Mouse (Mus musculus) heart, adult 2 months (tissue): Measurements from ENCODE around the gene Ercc1. TPM values are rescaled to one million over a fixed set of nuclear protein-coding genes. Genes with fewer than 3 reads are reported as not detected.

Experiments used
- DNase-seq, 2 experiments: peaks; one replicate each; pipeline ENCODE4 v3.0.0; 2021
- H3K27ac ChIP-seq: fragments of 200-600 bp; 2 replicates; pipeline ENCODE4 v1.8.1; 2022
- H3K27me3 ChIP-seq: fragments of 200-500 bp; 2 replicates; pipeline ENCODE4 v1.6.1; 2012; ENCODE audit warnings: mild to moderate bottlenecking, low read length, inconsistent platforms, mixed read lengths; ENCODE audit not compliant: control insufficient read depth, insufficient read depth
- H3K36me3 ChIP-seq: fragments of 200-500 bp; 2 replicates; pipeline ENCODE4 v1.6.1; 2012; ENCODE audit warnings: low read length, inconsistent platforms; ENCODE audit not compliant: control insufficient read depth, insufficient read depth
- H3K4me1 ChIP-seq: fragments of 200-500 bp; 2 replicates; pipeline ENCODE4 v1.6.1; 2011; ENCODE audit warnings: low read length; ENCODE audit not compliant: control insufficient read depth, insufficient read depth
- H3K4me3 ChIP-seq: fragments of 200-600 bp; 2 replicates; pipeline ENCODE4 v1.8.1; 2022
- H3K79me2 ChIP-seq: fragments of 200-500 bp; replicated peaks from 2 replicates; pipeline ENCODE4 v1.6.1; 2012; ENCODE audit warnings: mild to moderate bottlenecking, inconsistent platforms, low read length, moderate library complexity, mixed read lengths; ENCODE audit not compliant: control insufficient read depth, insufficient read depth
- H3K9ac ChIP-seq: fragments of 200-500 bp; 2 replicates; pipeline ENCODE4 v1.6.1; 2012; ENCODE audit warnings: low read depth, mild to moderate bottlenecking, control low read depth, inconsistent platforms, low read length, mixed read lengths
- CTCF ChIP-seq: fragments of 200-600 bp; IDR thresholded peaks from 2 replicates; pipeline ENCODE4 v1.8.1; 2022; ENCODE audit warnings: antibody characterized with exemption, mild to moderate bottlenecking, moderate library complexity
- EP300 ChIP-seq: fragments of 200-500 bp; IDR thresholded peaks from 2 replicates; pipeline ENCODE4 v1.6.1; 2011; ENCODE audit warnings: low read depth, low read length, control low read depth; ENCODE audit not compliant: insufficient read depth
- POLR2A ChIP-seq: fragments of 200-500 bp; IDR thresholded peaks from 2 replicates; pipeline ENCODE4 v1.6.1; 2011; ENCODE audit warnings: mild to moderate bottlenecking, low read depth, low read length, control low read depth; ENCODE audit not compliant: insufficient read depth
- WGBS: fragments of 180-500 bp; shearing (Covaris S2); methylation state at CpG from one replicate; pipeline ENCODE4 v1.1.7; 2018; 5-methylcytosine and 5-hydroxymethylcytosine counted together
- intact Hi-C: fragments of 180-260 bp; cut with DNase I; formaldehyde crosslinking; loops from one replicate; pipeline ENCODE4 v1.15.1; 2025
- long read RNA-seq: library from polyadenylated mRNA; stranded (forward); transcript quantifications from one replicate; pipeline ENCODE4 v2.0.0, GENCODE M21; 2021
- polyA plus RNA-seq: library from polyadenylated mRNA; depleted of rRNA; stranded (reverse); fragments of >200 nt; gene quantifications from 2 replicates; pipeline ENCODE4 v1.2.3, GENCODE M21; 2012; rRNA removed
- total RNA-seq, 2 experiments: library from RNA; stranded (reverse); gene quantifications; 2 replicates each; pipeline ENCODE4 v1.2.3; 2021

Gene Ercc1
- total RNA-seq (10 to 100 TPM; 46.8 to 48.6 TPM), polyA plus RNA-seq (47.1 and 49.1 TPM in 2 replicates)
- long read RNA-seq, transcript Ercc1-201 (10 exons, 1,375 nt) = major isoform, 12 of 22 reads
- long read RNA-seq, partial matches to known transcripts = 7 of 22 reads
- long read RNA-seq, other reads (novel, unspliced or antisense) = 3 of 22 reads

GRCm38 (mm10) chr7:19344237-19344847 lies at the start of gene Ercc1:
TSS of gene Ercc1 (plus strand) at chr7:19344778.
- Histone ChIP-seq H3K9ac (peak within 1 kb of the TSS; percentile 78), H3K4me1 (peaks cover 12% of the 10 kb centered on the region), H3K4me3 (peak within 1 kb of the TSS; percentile 87), H3K27ac (peak within 1 kb of the TSS; percentile 92), H3K36me3 (no peaks in the 10 kb centered on the region), H3K79me2 (no peaks in the 10 kb centered on the region), H3K27me3 (no peaks in the 10 kb centered on the region)
- intact Hi-C loops = loop anchor here (2.0 to 5.0 kb wide), 2 partner anchors 16 to 117 kb away; partner anchors contain the start of gene Opa3
- 12% methylated on average over 12 of the region's 12 CpGs for WGBS
- TF ChIP-seq CTCF (no peak), EP300 (no peak), POLR2A (no peak)
- peak in 1 of 2 experiments; percentile 53 for DNase-seq

GRCm38 (mm10) chr7:19295503-19296185 lies 48.9 kb upstream of the Ercc1 start:
- intact Hi-C loops = loop anchor here (2.0 to 5.0 kb wide), 3 partner anchors 19 to 117 kb away; no protein-coding TSS in a partner anchor

DNA sequence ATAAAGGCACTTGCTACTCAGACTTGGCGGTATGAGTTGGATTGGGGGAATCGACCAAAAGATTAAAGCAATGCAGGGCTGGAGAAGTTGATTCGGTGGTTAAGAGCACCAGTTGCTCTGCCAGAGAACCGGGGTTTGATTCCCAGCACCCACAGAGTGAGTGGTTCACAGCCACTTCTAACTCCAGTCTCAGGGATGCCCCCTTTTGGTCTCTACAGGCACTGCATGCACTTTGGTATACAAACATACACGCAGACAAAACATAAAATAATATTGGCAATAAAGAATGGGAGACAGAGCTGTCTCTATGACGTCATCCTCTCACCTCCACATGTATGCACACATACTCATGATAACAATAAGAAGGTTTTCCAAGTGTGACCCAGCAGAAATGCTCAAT lies 47.5 kb upstream of the Ercc1 start:
- 85% methylated on average over 6 of the region's 6 CpGs for WGBS
- no peak for DNase-seq
- Histone ChIP-seq H3K36me3 (no peaks in the 10 kb centered on the region), H3K27ac (no peak overlapping the region), H3K9ac (no peak overlapping the region), H3K27me3 (no peaks in the 10 kb centered on the region), H3K4me1 (peaks cover 2% of the 10 kb centered on the region), H3K79me2 (0 out of 2 replicates have a peak, but pooled peaks cover 1% of the 10 kb centered on the region), H3K4me3 (no peak overlapping the region)
- no peak for TF ChIP-seq EP300
- TF ChIP-seq CTCF = peak; percentile 35
- intact Hi-C loops = loop anchor here (2.0 to 5.0 kb wide), 3 partner anchors 18 to 118 kb away; no protein-coding TSS in a partner anchor

More at GRCm38 (mm10) chr7:19295503-19296185, 48.9 kb upstream of the Ercc1 start:
- TF ChIP-seq POLR2A = 0 out of 2 replicates have a peak, but pooled peaks have one; percentile 39
- no peak for TF ChIP-seq EP300
- TF ChIP-seq CTCF = no peak; the same call in 1 of the 2 replicates
- peak overlapping the region; percentile 52 for H3K27ac ChIP-seq
- peak overlapping the region; percentile 35; the same call in 1 of the 2 replicates for H3K4me3 ChIP-seq
- H3K36me3 ChIP-seq = no peaks in the 10 kb centered on the region
- H3K27me3 ChIP-seq = no peaks in the 10 kb centered on the region
- H3K4me1 ChIP-seq = no peaks in the 10 kb centered on the region
- DNase-seq = peak; percentile 94 to 99
- H3K9ac ChIP-seq = peak overlapping the region; percentile 52
- H3K79me2 ChIP-seq = 0 out of 2 replicates have a peak, but pooled peaks cover 1% of the 10 kb centered on the region
- 12% methylated on average over 20 of the region's 22 CpGs for WGBS

GRCm38 (mm10) chr7:19297794-19298193 lies 46.8 kb upstream of the Ercc1 start:
- Histone ChIP-seq H3K79me2 (0 out of 2 replicates have a peak, but pooled peaks cover 1% of the 10 kb centered on the region), H3K27me3 (no peaks in the 10 kb centered on the region), H3K4me3 (no peak overlapping the region), H3K9ac (no peak overlapping the region), H3K36me3 (no peaks in the 10 kb centered on the region), H3K4me1 (peaks cover 2% of the 10 kb centered on the region), H3K27ac (no peak overlapping the region)
- DNase-seq = no peak
- WGBS = 82% methylated on average over 5 of the region's 5 CpGs
- intact Hi-C loops = loop anchor here (2.0 to 5.0 kb wide), 3 partner anchors 17 to 119 kb away; no protein-coding TSS in a partner anchor
- no peak for TF ChIP-seq POLR2A
- no peak for TF ChIP-seq EP300
- TF ChIP-seq CTCF = no peak

GRCm38 (mm10) chr7:19299194-19299593 lies 45.4 kb upstream of the Ercc1 start:
- WGBS = 24% methylated on average over 3 of the region's 3 CpGs
- intact Hi-C loops = loop anchor here (5.0 kb wide), 1 partner anchor 63 kb away; no protein-coding TSS in a partner anchor

More at GRCm38 (mm10) chr7:19299194-19299593, 45.4 kb upstream of the Ercc1 start:
- H3K36me3 ChIP-seq = no peaks in the 10 kb centered on the region
- no peaks in the 10 kb centered on the region for H3K79me2 ChIP-seq
- H3K9ac ChIP-seq = no peak overlapping the region
- TF ChIP-seq EP300 = peak; percentile 68; the same call in 1 of the 2 replicates
- TF ChIP-seq CTCF = peak; percentile 67
- TF ChIP-seq POLR2A = no peak
- H3K27me3 ChIP-seq = no peaks in the 10 kb centered on the region
- no peak for DNase-seq
- no peak overlapping the region for H3K4me3 ChIP-seq
- H3K27ac ChIP-seq = no peak overlapping the region
- peaks cover 2% of the 10 kb centered on the region for H3K4me1 ChIP-seq
